Mouse (Mus musculus) heart, embryonic 16.5 days (tissue): ENCODE results near the gene Ssbp3. TPM values are rescaled to one million over a fixed set of nuclear protein-coding genes. Genes with fewer than 3 reads are reported as not detected.

Source experiments
- ATAC-seq: fragments of 200-750 bp; cut with Nextera tagmentation; replicated peaks from 2 replicates; pipeline ENCODE4 v1.8.0; 2017; ENCODE audit warnings: moderate number of reproducible peaks; ENCODE audit not compliant: insufficient read depth, low FRiP score; ENCODE audit errors: extremely low read depth
- H3K27ac ChIP-seq: fragments of 300-500 bp; sonication (generic); 2 replicates; pipeline ENCODE4 v1.5.1; 2014; ENCODE audit warnings: mild to moderate bottlenecking, low read length, control low read depth, moderate library complexity
- H3K27me3 ChIP-seq: fragments of 300-500 bp; sonication (generic); 2 replicates; pipeline ENCODE4 v1.6.1; 2014; ENCODE audit warnings: low read length, mixed read lengths; ENCODE audit not compliant: control insufficient read depth, insufficient read depth
- H3K36me3 ChIP-seq: fragments of 300-500 bp; sonication (generic); 2 replicates; pipeline ENCODE4 v1.6.1; 2014; ENCODE audit not compliant: control insufficient read depth, insufficient read depth
- H3K4me1 ChIP-seq: fragments of 300-500 bp; sonication (generic); 2 replicates; pipeline ENCODE4 v1.6.1; 2014; ENCODE audit warnings: low read length, mixed read lengths; ENCODE audit not compliant: control insufficient read depth, insufficient read depth
- H3K4me2 ChIP-seq: fragments of 300-500 bp; sonication (generic); 2 replicates; pipeline ENCODE4 v1.6.1; 2014; ENCODE audit warnings: low read depth, mild to moderate bottlenecking, control low read depth, low read length
- H3K4me3 ChIP-seq: fragments of 300-500 bp; sonication (generic); 2 replicates; pipeline ENCODE4 v1.5.1; 2014; ENCODE audit warnings: mild to moderate bottlenecking, control low read depth, low read length
- H3K9ac ChIP-seq: fragments of 300-500 bp; sonication (generic); 2 replicates; pipeline ENCODE4 v1.6.1; 2014; ENCODE audit warnings: low read length, control low read depth
- H3K9me3 ChIP-seq: fragments of 300-500 bp; sonication (generic); replicated peaks from 2 replicates; pipeline ENCODE4 v1.6.1; 2016; ENCODE audit warnings: low read length; ENCODE audit not compliant: control insufficient read depth
- WGBS: fragments of 180-500 bp; shearing (Covaris S2); extraction: QIAGEN DNeasy Blood & Tissue Kit; methylation state at CpG from one replicate; pipeline ENCODE4 v1.1.7; 2014; 5-methylcytosine and 5-hydroxymethylcytosine counted together
- polyA plus RNA-seq: library from polyadenylated mRNA; unstranded; fragments of >200 nt; fragmentation: Nextera tagmentation; extraction: Ambion mirVana; gene quantifications from 2 replicates; pipeline ENCODE4 v1.2.1, GENCODE M21; 2015

Ssbp3 gene
- polyA plus RNA-seq, 1 experiment from 2014 or later, result 52.9 TPM

GRCm38 (mm10) chr4:106900718-106901117 lies 9.8 kb upstream of the Ssbp3 start:
- no peaks in the 10 kb centered on the region for H3K4me1 ChIP-seq
- no peak for ATAC-seq
- no peak overlapping the region for H3K9ac ChIP-seq
- WGBS, result 40% methylated on average over 6 of the region's 6 CpGs
- no peak overlapping the region for H3K4me2 ChIP-seq
- no peak overlapping the region for H3K4me3 ChIP-seq
- H3K27ac ChIP-seq, result no peak overlapping the region
- H3K9me3 ChIP-seq, result no peaks in the 10 kb centered on the region
- no peaks in the 10 kb centered on the region for H3K27me3 ChIP-seq
- H3K36me3 ChIP-seq, result no peaks in the 10 kb centered on the region

GRCm38 (mm10) chr4:106901610-106902009 lies 8.9 kb upstream of the Ssbp3 start:
- Histone ChIP-seq H3K9ac (no peak overlapping the region), H3K36me3 (no peaks in the 10 kb centered on the region), H3K9me3 (no peaks in the 10 kb centered on the region), H3K4me1 (no peaks in the 10 kb centered on the region), H3K4me3 (no peak overlapping the region), H3K27me3 (no peaks in the 10 kb centered on the region), H3K27ac (no peak overlapping the region), H3K4me2 (no peak overlapping the region)
- ATAC-seq, result no peak
- WGBS, result 81% methylated on average over 3 of the region's 3 CpGs

GRCm38 (mm10) chr4:106902157-106902556 lies 8.3 kb upstream of the Ssbp3 start:
- Histone ChIP-seq H3K27ac (no peak overlapping the region), H3K36me3 (no peaks in the 10 kb centered on the region), H3K9ac (no peak overlapping the region), H3K4me3 (no peak overlapping the region), H3K4me2 (no peak overlapping the region), H3K27me3 (no peaks in the 10 kb centered on the region), H3K4me1 (no peaks in the 10 kb centered on the region), H3K9me3 (no peaks in the 10 kb centered on the region)
- WGBS, result 46% methylated on average over 8 of the region's 8 CpGs
- no peak for ATAC-seq

- H3K9ac ChIP-seq, result no peak overlapping the region
- no peaks in the 10 kb centered on the region for H3K9me3 ChIP-seq
- 87% methylated on average over 3 of the region's 3 CpGs for WGBS
- peaks cover 26% of the 10 kb centered on the region for H3K4me1 ChIP-seq
- no peak for ATAC-seq
- H3K27me3 ChIP-seq, result no peaks in the 10 kb centered on the region
- H3K27ac ChIP-seq, result no peak overlapping the region
- no peaks in the 10 kb centered on the region for H3K36me3 ChIP-seq
- no peak overlapping the region for H3K4me2 ChIP-seq
- H3K4me3 ChIP-seq, result no peak overlapping the region
Measured at GRCm38 (mm10) chr4:106905898-106906297, 4.6 kb upstream of the Ssbp3 start.

- Histone ChIP-seq H3K27me3 (no peaks in the 10 kb centered on the region), H3K4me3 (peak overlapping the region; percentile 19; the same call in 1 of the 2 replicates), H3K36me3 (no peaks in the 10 kb centered on the region), H3K9me3 (no peaks in the 10 kb centered on the region), H3K4me2 (peak overlapping the region; percentile 95), H3K9ac (peak overlapping the region; percentile 37), H3K4me1 (peaks cover 29% of the 10 kb centered on the region), H3K27ac (peak overlapping the region; percentile 90)
- peak; percentile 14 for ATAC-seq
- 15% methylated on average over 17 of the region's 17 CpGs for WGBS
Measured at GRCm38 (mm10) chr4:106907701-106908425, 2.6 kb upstream of the Ssbp3 start.

- Histone ChIP-seq H3K36me3 (no peaks in the 10 kb centered on the region), H3K27me3 (no peaks in the 10 kb centered on the region), H3K4me1 (peaks cover 35% of the 10 kb centered on the region), H3K4me2 (peak overlapping the region; percentile 95), H3K9ac (peak overlapping the region; percentile 5; the same call in 1 of the 2 replicates), H3K27ac (peak overlapping the region; percentile 90), H3K9me3 (no peaks in the 10 kb centered on the region), H3K4me3 (peak overlapping the region; percentile 19; the same call in 1 of the 2 replicates)
- no peak for ATAC-seq
- WGBS, result 22% methylated on average over 3 of the region's 3 CpGs
Measured at GRCm38 (mm10) chr4:106908426-106908809, 2.1 kb upstream of the Ssbp3 start.

GRCm38 (mm10) chr4:106908950-106909751 lies 1.4 kb upstream of the Ssbp3 start:
- peak; percentile 16 for ATAC-seq
- no peaks in the 10 kb centered on the region for H3K27me3 ChIP-seq
- no peaks in the 10 kb centered on the region for H3K9me3 ChIP-seq
- H3K9ac ChIP-seq, result peak overlapping the region; percentile 22
- peak overlapping the region; percentile 95 for H3K4me2 ChIP-seq
- no peaks in the 10 kb centered on the region for H3K36me3 ChIP-seq
- peak overlapping the region; percentile 95 for H3K4me3 ChIP-seq
- peaks cover 42% of the 10 kb centered on the region for H3K4me1 ChIP-seq
- 8% methylated on average over 10 of the region's 10 CpGs for WGBS
- H3K27ac ChIP-seq, result peak overlapping the region; percentile 90

- Histone ChIP-seq H3K27ac (peak overlapping the region; percentile 90), H3K9ac (peak overlapping the region; percentile 22), H3K4me1 (peaks cover 48% of the 10 kb centered on the region), H3K27me3 (no peaks in the 10 kb centered on the region), H3K9me3 (no peaks in the 10 kb centered on the region), H3K36me3 (no peaks in the 10 kb centered on the region; the same call in 1 of the 2 replicates), H3K4me2 (peak overlapping the region; percentile 95), H3K4me3 (peak overlapping the region; percentile 95)
- ATAC-seq, result no peak
- 2% methylated on average over 6 of the region's 6 CpGs for WGBS
Measured at GRCm38 (mm10) chr4:106909797-106910196, 704 bp upstream of the Ssbp3 start.

- Histone ChIP-seq H3K27me3 (no peaks in the 10 kb centered on the region), H3K4me3 (peak overlapping the region; percentile 95), H3K9me3 (no peaks in the 10 kb centered on the region), H3K4me2 (peak overlapping the region; percentile 95), H3K4me1 (peaks cover 52% of the 10 kb centered on the region), H3K36me3 (peaks cover 10% of the 10 kb centered on the region), H3K27ac (peak overlapping the region; percentile 99), H3K9ac (peak overlapping the region; percentile 99)
- under 1% methylated on average over 66 of the region's 89 CpGs for WGBS
- peak; percentile 80 for ATAC-seq
Measured at GRCm38 (mm10) chr4:106911246-106911801, 823 bp downstream of the Ssbp3 start.
